ENCODE assay signal across 14 mouse cellular contexts in the genomic region with DNA sequence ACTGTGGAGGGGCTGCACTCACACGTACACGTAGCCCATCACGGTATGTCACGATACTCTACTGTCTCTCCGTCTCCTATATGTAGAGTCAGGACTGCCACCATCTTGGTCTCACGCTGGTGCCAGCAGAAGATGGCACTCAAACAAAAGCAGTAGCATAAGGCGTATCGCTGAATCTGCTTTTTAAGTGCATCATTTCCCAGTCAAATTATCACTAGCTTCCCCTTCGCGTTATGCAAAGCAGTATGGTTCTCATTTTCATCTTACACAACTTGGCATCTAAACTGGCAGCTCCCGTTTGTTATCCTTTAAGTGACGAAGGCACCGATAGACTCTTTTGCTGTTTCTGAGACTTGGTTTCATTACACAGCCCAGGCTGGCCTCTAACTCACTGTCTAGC.
"Had no signal": no experiment of that assay in that cellular context is flagged by ENCODE, and none has a peak within 500 bp of the region (broad histone marks: within the 10 kb centered on the region; RNA-seq: fewer than 3 reads in every experiment).

No protein-coding gene starts in this region.

- H3K27me3 ChIP-seq: liver, embryonic 13.5 days; stomach, embryonic 15.5 days had no signal

- H3K4me1 ChIP-seq: liver, embryonic 13.5 days; stomach, embryonic 15.5 days had no signal

- H3K27ac ChIP-seq: liver, embryonic 13.5 days; stomach, embryonic 15.5 days had no signal

- DNase-seq: kidney, postnatal 14 days; kidney, postnatal 4 days; liver, embryonic 13.5 days; lung, adult 2 months; lung, postnatal 14 days; lung, postnatal 4 days; midbrain, embryonic 14.5 days; right cerebral cortex, adult 18-20 months; right cerebral cortex, postnatal 14 days; right cerebral cortex, postnatal 4 days; thymus, adult 18-20 months; thymus, postnatal 4 days had no signal

- H3K9ac ChIP-seq: liver, embryonic 13.5 days; stomach, embryonic 15.5 days had no signal

- H3K4me3 ChIP-seq: liver, embryonic 13.5 days; stomach, embryonic 15.5 days had no signal

- H3K4me2 ChIP-seq: liver, embryonic 13.5 days; midbrain, embryonic 11.5 days; stomach, embryonic 15.5 days had no signal

- H3K9me3 ChIP-seq: liver, embryonic 13.5 days; stomach, embryonic 15.5 days had no signal
